Mouse (Mus musculus) myocyte (in vitro differentiated cells): Measurements from ENCODE around the gene Acox3. TPM values are rescaled to one million over a fixed set of nuclear protein-coding genes. Genes with fewer than 3 reads are reported as not detected.
A peak's percentile ranks its signal among the peaks of the same experiment; 100 is the strongest.

ENCODE experiments used
- H3K27me3 ChIP-seq: one replicate; pipeline ENCODE4 v1.6.1; 2011; ENCODE audit not compliant: control insufficient read depth, insufficient read depth, insufficient read length
- H3K36me3 ChIP-seq: one replicate; pipeline ENCODE4 v1.6.1; 2011; ENCODE audit not compliant: control insufficient read depth, insufficient read depth
- H3K4me2 ChIP-seq: one replicate; pipeline ENCODE4 v1.6.1; 2011; ENCODE audit warnings: low read depth, control low read depth
- H3K4me3 ChIP-seq: one replicate; pipeline ENCODE4 v1.5.1; 2011; ENCODE audit warnings: mild to moderate bottlenecking, control low read depth, moderate library complexity
- H3K79me2 ChIP-seq: one replicate; pipeline ENCODE4 v1.6.1; 2011; ENCODE audit not compliant: control insufficient read depth, insufficient read depth
- H3ac ChIP-seq: one replicate; pipeline ENCODE4 v1.6.1; 2011; ENCODE audit not compliant: control insufficient read depth, insufficient read length
- CEBPB ChIP-seq: IDR thresholded peaks from 2 replicates; pipeline ENCODE4 v1.6.1; 2011; ENCODE audit warnings: mild to moderate bottlenecking, moderate library complexity; ENCODE audit not compliant: poor library complexity, insufficient read depth, severe bottlenecking
- E2F4 ChIP-seq: IDR thresholded peaks from one replicate; pipeline ENCODE4 v1.6.1; 2011; ENCODE audit warnings: mild to moderate bottlenecking, control low read depth, moderate library complexity; ENCODE audit not compliant: insufficient read depth
- MAX ChIP-seq: IDR thresholded peaks from one replicate; pipeline ENCODE4 v1.6.1; 2011; ENCODE audit warnings: low read depth, mild to moderate bottlenecking, control low read depth
- MYOD1 ChIP-seq, 3 experiments: IDR thresholded peaks; one replicate each; pipeline ENCODE4 v1.6.1; 2011; ENCODE audit warnings: control low read depth in 2 of 3, low read depth in 2 of 3, mild to moderate bottlenecking in 2 of 3, moderate library complexity in 1 of 3; ENCODE audit not compliant: insufficient read length in 2 of 3, control insufficient read depth in 1 of 3
- MYOG ChIP-seq, 3 experiments: IDR thresholded peaks; one replicate each; pipeline ENCODE4 v1.6.1; 2011; ENCODE audit warnings: control low read depth in 2 of 3, low read depth in 2 of 3, mild to moderate bottlenecking in 2 of 3; ENCODE audit not compliant: insufficient read length in 2 of 3, control insufficient read depth in 1 of 3, insufficient read depth in 1 of 3
- POLR2A ChIP-seq: IDR thresholded peaks from one replicate; pipeline ENCODE4 v1.6.1; 2011; ENCODE audit warnings: low read depth, mild to moderate bottlenecking, control low read depth, moderate library complexity; ENCODE audit not compliant: insufficient read length
- POLR2AphosphoS2 ChIP-seq: IDR thresholded peaks from one replicate; pipeline ENCODE4 v1.6.1; 2011; ENCODE audit warnings: low read depth, control low read depth; ENCODE audit not compliant: insufficient read length
- REST ChIP-seq: IDR thresholded peaks from one replicate; pipeline ENCODE4 v1.6.1; 2011; ENCODE audit warnings: mild to moderate bottlenecking, control low read depth, moderate library complexity; ENCODE audit not compliant: insufficient read depth, insufficient read length
- SRF ChIP-seq: IDR thresholded peaks from one replicate; pipeline ENCODE4 v1.6.1; 2011; ENCODE audit warnings: low read depth; ENCODE audit not compliant: control insufficient read depth, insufficient read length
- TCF12 ChIP-seq: IDR thresholded peaks from one replicate; pipeline ENCODE4 v1.6.1; 2011; ENCODE audit warnings: mild to moderate bottlenecking, control low read depth; ENCODE audit not compliant: poor library complexity, insufficient read depth, severe bottlenecking
- TCF3 ChIP-seq: IDR thresholded peaks from one replicate; pipeline ENCODE4 v1.6.1; 2011; ENCODE audit warnings: low read depth, control low read depth; ENCODE audit not compliant: insufficient read length
- USF1 ChIP-seq: IDR thresholded peaks from one replicate; pipeline ENCODE4 v1.6.1; 2011; ENCODE audit warnings: low read depth, mild to moderate bottlenecking, control low read depth, moderate library complexity
- polyA plus RNA-seq: library from polyadenylated mRNA; unstranded; fragments of >200 nt; fragmentation: generic; extraction: Trizol; gene quantifications from one replicate; pipeline ENCODE4 v1.2.1, GENCODE M21; 2012; ENCODE audit warnings: missing spikeins

The Acox3 gene
- polyA plus RNA-seq, 1 experiment, result 20.8 TPM

GRCm38 (mm10) chr5:35540555-35540954, 42.3 kb upstream of the Acox3 start:
- H3K36me3 ChIP-seq, result no peaks in the 10 kb centered on the region
- no peak overlapping the region for H3K4me3 ChIP-seq
- peaks cover 61% of the 10 kb centered on the region for H3K27me3 ChIP-seq
- H3ac ChIP-seq, result no peak overlapping the region
- TF ChIP-seq E2F4, result no peak
- no peak for TF ChIP-seq POLR2A
- no peak for TF ChIP-seq USF1
- TF ChIP-seq TCF12, result no peak
- TF ChIP-seq CEBPB, result no peak
- TF ChIP-seq MYOG (IDR thresholded peaks at IDR 0.05; ENCODE audit: control insufficient read depth in 1 of 3, insufficient read depth in 1 of 3, insufficient read length in 2 of 3, low read depth in 2 of 3), result no peak
- TF ChIP-seq POLR2AphosphoS2, result no peak
- TF ChIP-seq REST, result no peak
- TF ChIP-seq TCF3, result no peak
- no peak for TF ChIP-seq MAX
- TF ChIP-seq MYOD1 (IDR thresholded peaks at IDR 0.05; ENCODE audit: control insufficient read depth in 1 of 3, insufficient read length in 2 of 3, low read depth in 2 of 3), result no peak
- no peak for TF ChIP-seq SRF
- H3K79me2 ChIP-seq, result no peaks in the 10 kb centered on the region
- no peak overlapping the region for H3K4me2 ChIP-seq

GRCm38 (mm10) chr5:35541059-35541790, 41.6 kb upstream of the Acox3 start:
- Histone ChIP-seq H3K36me3 (no peaks in the 10 kb centered on the region), H3K4me2 (no peak overlapping the region), H3K79me2 (no peaks in the 10 kb centered on the region), H3K4me3 (no peak overlapping the region), H3K27me3 (peaks cover 55% of the 10 kb centered on the region), H3ac (no peak overlapping the region)
- TF ChIP-seq SRF, result no peak
- TF ChIP-seq E2F4, result no peak
- TF ChIP-seq MAX, result no peak
- no peak for TF ChIP-seq REST
- no peak for TF ChIP-seq TCF12
- TF ChIP-seq CEBPB, result no peak
- TF ChIP-seq POLR2AphosphoS2, result no peak
- no peak for TF ChIP-seq POLR2A
- TF ChIP-seq MYOD1 (IDR thresholded peaks at IDR 0.05; ENCODE audit: control insufficient read depth in 1 of 3, insufficient read length in 2 of 3, low read depth in 2 of 3), result no peak
- no peak for TF ChIP-seq USF1
- no peak for TF ChIP-seq TCF3
- no peak for TF ChIP-seq MYOG (IDR thresholded peaks at IDR 0.05; ENCODE audit: control insufficient read depth in 1 of 3, insufficient read depth in 1 of 3, insufficient read length in 2 of 3, low read depth in 2 of 3)

GRCm38 (mm10) chr5:35546127-35546526, 36.7 kb upstream of the Acox3 start:
- H3K4me3 ChIP-seq, result no peak overlapping the region
- H3K36me3 ChIP-seq, result no peaks in the 10 kb centered on the region
- no peaks in the 10 kb centered on the region for H3K79me2 ChIP-seq
- H3K27me3 ChIP-seq, result peaks cover 26% of the 10 kb centered on the region
- TF ChIP-seq REST, result no peak
- no peak for TF ChIP-seq USF1
- TF ChIP-seq POLR2AphosphoS2, result no peak
- TF ChIP-seq CEBPB, result no peak
- no peak for TF ChIP-seq POLR2A
- no peak for TF ChIP-seq SRF
- TF ChIP-seq MYOD1 (IDR thresholded peaks at IDR 0.05; ENCODE audit: control insufficient read depth in 1 of 3, insufficient read length in 2 of 3, low read depth in 2 of 3), result no peak
- no peak for TF ChIP-seq MYOG (IDR thresholded peaks at IDR 0.05; ENCODE audit: control insufficient read depth in 1 of 3, insufficient read depth in 1 of 3, insufficient read length in 2 of 3, low read depth in 2 of 3)
- no peak for TF ChIP-seq E2F4
- TF ChIP-seq TCF3, result no peak
- no peak for TF ChIP-seq MAX
- no peak for TF ChIP-seq TCF12
- no peak overlapping the region for H3ac ChIP-seq
- no peak overlapping the region for H3K4me2 ChIP-seq

- no peak overlapping the region for H3K4me2 ChIP-seq
- no peaks in the 10 kb centered on the region for H3K27me3 ChIP-seq
- H3K79me2 ChIP-seq, result no peaks in the 10 kb centered on the region
- no peak for TF ChIP-seq CEBPB
- TF ChIP-seq TCF12, result no peak
- no peak for TF ChIP-seq USF1
- TF ChIP-seq SRF, result no peak
- TF ChIP-seq MAX, result no peak
- TF ChIP-seq POLR2AphosphoS2, result peak; percentile 69
- TF ChIP-seq MYOD1 (IDR thresholded peaks at IDR 0.05; ENCODE audit: control insufficient read depth in 1 of 3, insufficient read length in 2 of 3, low read depth in 2 of 3), result no peak
- no peak for TF ChIP-seq MYOG (IDR thresholded peaks at IDR 0.05; ENCODE audit: control insufficient read depth in 1 of 3, insufficient read depth in 1 of 3, insufficient read length in 2 of 3, low read depth in 2 of 3)
- no peak overlapping the region for H3ac ChIP-seq
- no peak overlapping the region for H3K4me3 ChIP-seq
- H3K36me3 ChIP-seq, result peaks cover 4% of the 10 kb centered on the region
Observed at GRCm38 (mm10) chr5:35551855-35552837, 30.7 kb upstream of the Acox3 start.
